Mouse (Mus musculus) c-Kit-positive CD71-positive TER-119-negative erythroid progenitor cells, embryonic 14.5 days (primary cell): Measurements from ENCODE around the gene Vasn.

Experiments used
- DNase-seq: peaks from one replicate; pipeline ENCODE4 v3.0.0-alpha.2; 2013; ENCODE audit warnings: low read depth

The Vasn gene

DNA sequence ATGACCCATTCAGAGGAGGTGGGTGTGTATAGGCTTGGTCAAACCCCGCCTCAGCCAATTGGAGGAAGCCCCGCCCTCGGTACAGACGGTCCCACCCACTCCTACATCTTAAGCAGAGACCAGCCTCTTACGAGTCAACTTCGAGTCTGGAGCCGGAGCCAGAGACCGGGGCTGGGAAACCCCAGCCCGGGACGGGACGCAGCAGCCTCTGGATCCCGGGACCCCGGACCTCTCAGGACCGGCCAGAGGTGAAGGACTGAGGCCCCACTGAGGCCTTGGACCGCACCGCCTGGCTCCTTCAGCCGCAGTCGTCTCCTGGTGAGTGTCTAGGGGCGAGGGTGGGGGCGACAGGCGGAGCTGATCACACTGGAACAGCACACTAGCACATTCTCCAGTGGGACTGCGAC is at the start of gene Vasn, which contains the start of gene Dnaja3:
Gene Vasn (plus strand): TSS at position 111 of the 407 bp plus-strand sequence.
Gene Dnaja3 (plus strand): TSS at position 159 of the 407 bp plus-strand sequence.
- DNase-seq = peak; percentile 86

DNA sequence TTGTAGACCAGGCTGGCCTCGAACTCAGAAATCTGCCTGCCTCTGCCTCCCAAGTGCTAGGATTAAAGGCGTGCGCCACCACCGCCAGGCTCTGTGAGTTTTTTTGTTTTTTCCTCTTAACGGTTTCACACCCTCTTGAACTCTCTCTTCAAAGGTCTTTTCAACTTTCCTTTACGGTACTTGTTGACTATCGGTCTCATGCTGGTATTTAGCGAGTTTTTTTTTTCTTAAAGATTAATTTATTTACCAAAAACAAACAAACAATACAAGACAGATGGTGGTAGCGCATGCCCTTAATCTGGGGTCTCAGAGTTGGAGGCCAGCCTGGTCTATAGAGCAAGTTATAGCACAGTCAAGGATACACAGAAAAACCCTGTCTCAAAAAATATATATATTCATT is 49.5 kb upstream of the Vasn start:
- no peak for DNase-seq

DNA sequence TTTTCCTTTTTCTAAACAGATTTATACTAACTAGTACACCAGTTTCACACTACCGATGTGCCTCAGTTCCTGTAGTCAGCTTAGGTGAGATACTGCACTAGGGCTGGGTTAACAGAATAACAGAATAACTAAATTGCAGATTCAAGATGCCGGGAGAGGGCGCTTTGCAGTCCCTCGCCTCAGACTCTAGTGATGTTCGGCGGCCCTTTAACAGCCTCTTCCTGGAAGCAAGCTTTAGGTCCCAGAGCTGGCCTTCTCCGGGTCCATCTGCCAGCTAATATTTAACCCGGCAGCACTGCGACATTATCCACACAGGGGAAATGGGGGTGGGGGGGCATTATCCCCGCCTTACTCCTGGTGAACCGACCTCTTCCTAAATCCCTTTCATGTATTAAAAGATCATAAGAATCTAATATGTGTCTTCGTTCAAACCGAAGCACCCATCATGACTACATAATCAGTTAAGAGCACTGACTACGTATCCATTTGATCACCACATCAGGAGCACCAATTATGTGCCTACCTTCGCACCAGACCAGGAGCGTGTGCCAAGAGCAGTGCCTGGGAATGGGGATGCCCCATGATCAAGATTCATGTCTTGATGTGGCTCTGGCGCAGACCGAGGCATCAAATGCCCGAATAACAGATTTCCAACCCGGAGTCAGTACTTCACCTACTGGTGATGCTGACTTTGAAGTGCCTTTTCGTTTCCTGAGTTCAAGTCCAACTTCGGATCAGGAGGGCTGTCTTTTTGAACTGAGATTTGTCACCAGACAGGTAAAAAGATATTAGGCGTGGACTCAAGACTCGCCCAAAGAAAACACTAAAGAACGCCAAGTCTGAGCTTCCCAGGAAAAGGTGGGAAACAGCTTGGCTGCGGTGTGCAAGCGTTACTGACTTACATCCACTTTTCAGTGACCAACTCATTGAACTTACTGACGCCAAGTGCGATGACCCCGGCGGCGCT is 46.5 kb upstream of the Vasn start:
- no peak for DNase-seq

DNA sequence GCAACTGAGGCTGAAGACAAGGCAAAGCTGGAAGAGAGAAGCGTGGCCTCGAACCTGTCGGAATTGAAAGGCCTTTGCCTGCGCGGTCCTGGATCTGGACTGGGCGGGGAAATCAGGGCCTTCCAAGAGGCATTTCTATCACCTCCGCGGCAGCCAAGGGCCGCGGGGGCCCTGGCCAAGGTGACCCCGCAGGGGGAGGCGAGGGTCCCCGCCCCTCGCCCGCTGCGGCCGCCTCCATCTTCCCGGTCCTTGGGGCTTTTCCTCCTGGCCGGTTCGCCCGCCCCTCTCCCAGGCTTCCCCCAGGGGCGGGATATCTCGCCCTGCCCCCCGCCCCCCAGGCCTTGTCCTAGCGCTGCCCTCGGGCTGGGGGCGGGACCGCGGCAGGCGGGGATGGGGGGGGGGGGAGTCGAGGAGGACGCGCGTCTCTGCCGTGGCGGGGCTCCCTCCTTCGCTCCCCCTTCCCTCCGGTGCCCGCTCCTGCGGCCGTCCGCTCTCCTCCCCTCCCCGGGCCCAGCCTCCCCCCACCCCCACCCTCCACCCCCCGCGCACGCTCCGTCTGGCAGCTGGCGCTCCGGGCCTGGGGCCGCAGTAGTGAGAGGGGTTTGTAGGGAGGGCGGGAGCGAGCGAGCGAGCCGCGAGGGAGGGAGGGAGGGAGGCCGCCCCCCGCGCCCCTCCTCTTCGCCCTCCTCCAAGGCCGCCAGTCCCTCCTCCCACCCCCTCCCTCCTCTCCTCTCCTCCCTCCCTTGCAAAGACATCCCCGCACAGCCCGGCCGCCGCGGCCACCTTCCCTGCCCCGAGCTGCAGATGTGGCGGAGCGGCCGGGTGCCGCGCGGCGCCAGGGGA is 45.5 kb upstream of the Vasn start, which contains the start of gene Glis2:
Gene Glis2 (plus strand): TSS at position 743 of the 843 bp plus-strand sequence.
- DNase-seq = no peak

DNA sequence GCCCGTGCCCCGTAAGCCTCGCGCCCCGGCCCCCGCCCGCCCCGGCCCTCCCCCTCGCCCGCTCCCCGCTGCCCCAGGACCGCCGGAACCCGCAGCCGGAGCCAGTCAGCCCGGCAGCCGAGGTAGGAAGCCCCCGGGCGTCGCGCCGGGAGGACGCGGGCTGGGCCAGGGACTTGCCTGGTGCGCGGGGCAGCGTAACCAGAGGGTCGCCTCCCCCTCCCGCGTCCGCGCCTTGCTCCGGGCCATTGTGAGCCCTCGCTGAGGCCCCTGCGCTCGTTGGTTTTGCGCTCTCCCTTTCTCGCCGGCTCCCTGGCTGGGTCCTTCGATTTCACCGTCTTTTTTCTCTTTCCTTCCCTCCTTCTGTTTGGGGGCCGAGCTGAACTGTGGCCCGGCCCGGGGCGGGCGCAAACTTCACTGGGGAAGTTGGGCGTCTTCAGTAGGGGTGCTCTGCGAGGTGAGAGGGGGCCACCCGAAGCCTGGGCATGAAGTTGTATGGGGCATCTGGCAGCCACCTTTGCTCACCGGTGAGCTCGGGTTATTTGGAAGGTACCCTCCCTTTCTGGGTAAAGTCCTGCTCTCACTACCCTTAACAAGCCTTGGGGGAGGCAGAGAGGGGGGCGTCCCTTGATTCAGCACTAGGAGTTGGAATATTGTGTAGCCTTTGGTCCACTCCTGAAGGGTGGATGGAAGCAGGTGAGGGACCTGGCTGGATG is 44.8 kb upstream of the Vasn start:
- no peak for DNase-seq

DNA sequence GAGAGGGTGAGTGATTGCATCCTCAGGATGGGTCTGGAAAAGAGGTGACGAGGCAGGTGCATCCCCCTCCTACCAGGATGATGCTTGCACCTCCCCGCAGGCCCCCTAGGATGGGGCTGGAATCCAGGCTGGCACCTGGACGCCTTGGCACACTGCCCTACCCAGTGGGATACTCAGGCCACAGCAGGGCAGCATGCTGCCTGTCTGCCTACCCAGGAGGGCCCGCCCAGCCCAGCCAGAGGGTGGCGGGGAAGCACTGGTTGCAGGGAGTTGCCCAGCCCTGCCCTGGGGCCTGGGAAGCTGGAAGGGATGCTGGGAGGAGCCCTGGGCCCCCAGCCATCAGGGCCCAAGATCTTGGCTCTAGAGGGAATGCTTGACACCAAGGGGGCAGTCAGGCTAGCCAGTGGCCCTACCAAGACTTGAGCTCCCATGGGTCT is 44.2 kb upstream of the Vasn start:
- no peak for DNase-seq

DNA sequence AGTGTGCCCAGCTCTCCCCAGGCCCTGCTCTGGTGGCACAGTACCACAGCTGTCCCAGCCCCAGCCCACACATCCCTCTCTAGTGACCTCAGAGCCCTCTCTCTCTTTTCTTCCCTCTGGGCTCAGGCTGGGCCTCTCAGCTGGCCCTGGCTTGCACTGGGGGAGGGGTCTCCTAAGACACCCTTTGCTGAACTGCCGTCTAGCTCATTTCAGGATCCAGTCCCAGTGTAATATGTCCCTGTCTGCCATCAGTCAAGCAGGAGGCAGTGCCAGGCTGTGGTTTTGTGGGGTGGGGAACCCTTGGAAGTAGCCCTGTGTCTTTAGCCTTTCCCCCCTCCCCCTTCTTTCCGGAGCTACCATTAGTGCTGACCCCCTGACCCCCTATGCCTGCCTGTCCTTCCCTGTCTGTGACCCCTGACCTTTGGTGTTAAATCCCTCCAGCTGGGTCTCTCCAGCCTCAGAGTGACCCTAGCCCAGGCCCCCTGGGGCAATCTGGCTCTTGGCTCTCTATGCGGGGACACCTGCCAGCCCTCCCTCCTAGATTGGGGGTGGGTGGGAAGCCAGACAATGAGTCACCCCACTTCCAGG is 43.5 kb upstream of the Vasn start:
- no peak for DNase-seq

DNA sequence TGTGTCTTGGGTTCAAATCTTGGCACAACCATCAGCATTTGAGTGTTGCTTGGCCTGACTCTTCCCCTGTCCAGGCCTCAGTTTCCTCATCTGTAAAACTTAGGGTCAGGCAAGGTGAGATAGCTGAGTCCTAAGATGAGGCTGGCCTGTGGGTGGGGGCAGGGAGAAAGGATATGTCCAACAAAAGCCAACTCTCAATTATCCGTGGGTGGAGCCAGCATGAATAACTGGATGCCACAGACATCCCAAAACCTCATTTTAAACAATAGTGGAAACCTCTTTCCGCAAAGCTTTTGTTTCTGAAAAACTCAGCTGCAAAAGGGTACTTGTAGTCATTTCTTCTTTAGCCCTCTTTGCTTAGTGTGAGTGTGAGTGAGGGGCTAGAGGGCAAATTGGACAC is 42.9 kb upstream of the Vasn start:
- DNase-seq = no peak

DNA sequence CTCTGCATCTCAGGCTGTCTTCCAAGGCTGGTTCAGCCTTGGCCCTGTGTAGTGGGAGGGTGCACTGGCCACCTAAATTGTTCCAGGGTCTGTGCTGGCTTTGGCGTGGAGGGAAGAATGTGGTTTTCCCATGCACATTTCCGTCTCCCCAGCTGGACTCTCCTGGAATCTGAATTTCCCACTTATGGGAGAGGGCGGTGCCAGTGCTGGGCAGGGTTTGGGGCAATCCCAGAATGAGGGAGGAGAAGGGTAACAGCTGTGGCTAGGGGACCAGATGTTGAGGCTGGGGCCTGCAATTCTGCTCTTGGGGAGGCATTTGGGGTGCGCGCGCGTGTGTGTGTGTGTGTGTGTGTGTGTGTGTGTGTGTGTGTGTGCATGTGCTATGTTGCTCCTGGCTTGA is 42.4 kb upstream of the Vasn start:
- no peak for DNase-seq

DNA sequence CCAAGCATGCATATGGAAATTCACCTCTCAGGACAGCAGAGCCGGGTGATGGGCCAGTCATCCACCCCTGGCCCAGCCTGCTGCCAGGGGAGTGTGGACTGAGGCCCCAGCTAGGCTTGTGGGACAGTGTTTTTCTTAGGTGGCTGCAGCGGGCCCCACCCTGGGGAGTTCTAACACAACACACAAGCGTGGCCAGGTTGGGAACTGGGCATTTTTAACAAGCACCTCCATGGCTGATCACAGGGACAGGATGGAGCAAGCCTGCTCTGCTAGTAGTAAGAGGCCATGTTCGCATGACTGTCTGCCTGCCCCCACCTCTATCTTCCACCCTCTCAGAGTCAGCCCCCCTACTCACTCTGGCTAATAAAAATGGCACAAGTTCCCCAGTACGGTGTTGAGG is 41.7 kb upstream of the Vasn start:
- no peak for DNase-seq

DNA sequence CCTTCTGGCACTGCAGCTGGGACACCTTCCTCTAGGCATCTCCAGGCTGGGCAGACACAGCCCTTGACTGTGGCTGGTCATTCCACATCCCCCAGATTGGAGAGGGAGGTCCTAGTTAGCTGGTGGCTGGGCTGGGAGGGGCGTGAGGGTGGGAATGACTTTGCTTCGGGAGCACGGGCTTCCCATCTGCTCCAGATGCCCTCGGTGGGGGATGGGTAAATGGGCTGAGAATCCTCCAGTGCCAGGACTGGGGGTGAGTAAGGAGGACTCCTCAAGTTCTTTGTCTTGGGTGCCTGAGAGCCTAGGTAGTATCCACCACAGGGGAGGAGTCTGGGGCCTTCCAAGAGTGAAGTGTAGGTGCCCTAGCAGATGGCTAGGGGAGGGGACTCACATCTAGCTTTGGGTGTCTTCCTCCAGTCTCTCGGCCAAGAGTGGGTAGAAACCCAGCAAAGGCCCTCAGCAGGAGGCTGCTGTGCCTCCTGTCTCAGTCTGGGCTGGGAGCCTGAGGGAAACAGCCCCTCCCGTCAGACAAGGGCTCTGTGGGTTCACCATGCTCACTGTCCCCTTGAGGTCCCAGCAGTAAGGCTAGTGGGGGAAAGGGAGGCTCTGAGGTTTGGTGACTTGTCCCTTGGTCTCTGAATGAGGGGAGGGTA is 40.7 kb upstream of the Vasn start:
- no peak for DNase-seq

DNA sequence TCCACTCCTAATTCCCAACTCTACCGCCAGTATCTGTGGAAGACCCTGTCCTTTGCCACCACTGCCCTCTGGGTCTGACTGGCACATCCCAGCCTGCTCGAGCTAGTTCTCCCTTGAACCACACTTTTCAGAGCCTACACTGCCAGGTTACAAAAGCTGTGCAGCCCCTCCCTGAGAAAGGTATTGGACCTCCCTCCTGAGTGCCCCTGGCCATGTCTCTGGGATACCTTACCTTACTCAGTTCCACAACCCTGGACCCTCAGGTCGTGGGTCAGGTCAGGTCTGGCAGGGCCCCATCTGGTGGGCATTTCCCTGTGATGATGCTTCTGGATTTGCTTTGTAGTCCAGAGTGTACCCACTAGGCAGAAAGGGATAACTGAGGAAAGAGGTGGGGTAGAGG is 40.1 kb upstream of the Vasn start:
- no peak for DNase-seq

DNA sequence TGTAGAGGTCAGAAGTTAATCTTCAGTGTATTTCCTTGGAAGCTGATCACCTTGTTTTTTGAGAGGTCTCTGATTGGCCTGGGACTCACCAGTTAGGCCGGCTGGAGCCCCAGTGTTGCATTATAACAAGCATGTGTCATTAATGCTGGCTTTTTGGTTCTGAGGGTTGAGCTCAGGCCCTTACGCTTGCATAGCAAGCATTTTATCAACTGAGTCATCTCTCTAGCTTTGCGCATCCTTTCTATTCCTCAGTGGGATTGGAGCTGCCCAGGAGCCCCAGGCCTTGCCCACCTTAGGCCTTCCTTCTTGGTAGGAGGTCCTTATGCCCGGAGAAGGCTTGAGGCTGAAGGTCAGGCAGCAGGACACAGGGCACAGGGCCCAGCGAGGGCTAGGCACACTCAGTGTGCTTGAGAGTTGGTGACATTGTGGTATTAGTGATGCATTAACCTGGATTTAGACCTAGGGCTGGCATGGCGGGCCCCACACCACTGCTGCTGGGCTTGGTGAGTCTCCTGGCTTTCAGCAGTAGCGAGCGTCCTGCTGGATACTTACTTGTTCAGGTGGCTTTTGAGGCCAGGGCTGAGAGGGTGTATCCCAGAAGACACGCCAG is 38.9 kb upstream of the Vasn start:
- no peak for DNase-seq

DNA sequence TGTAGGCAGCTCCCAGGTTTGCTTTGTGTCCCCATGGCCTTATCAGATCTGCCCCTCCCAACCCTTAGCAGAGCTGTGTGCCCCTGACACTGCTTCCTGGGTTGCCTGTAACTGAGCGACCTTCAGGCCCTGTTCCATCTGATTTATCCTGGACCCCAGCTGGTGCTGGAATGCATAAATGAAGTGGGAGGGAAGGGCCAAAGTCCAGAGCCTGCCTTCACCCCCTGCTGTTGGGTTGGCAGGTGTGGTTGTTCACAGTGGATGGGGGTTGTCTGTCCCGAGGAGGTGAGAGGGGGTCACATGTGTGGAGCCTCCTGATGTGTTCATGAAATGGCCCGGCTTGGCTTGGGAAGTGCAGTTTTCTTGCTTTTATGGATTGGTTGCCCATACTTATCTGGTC is 37.6 kb upstream of the Vasn start:
- no peak for DNase-seq

DNA sequence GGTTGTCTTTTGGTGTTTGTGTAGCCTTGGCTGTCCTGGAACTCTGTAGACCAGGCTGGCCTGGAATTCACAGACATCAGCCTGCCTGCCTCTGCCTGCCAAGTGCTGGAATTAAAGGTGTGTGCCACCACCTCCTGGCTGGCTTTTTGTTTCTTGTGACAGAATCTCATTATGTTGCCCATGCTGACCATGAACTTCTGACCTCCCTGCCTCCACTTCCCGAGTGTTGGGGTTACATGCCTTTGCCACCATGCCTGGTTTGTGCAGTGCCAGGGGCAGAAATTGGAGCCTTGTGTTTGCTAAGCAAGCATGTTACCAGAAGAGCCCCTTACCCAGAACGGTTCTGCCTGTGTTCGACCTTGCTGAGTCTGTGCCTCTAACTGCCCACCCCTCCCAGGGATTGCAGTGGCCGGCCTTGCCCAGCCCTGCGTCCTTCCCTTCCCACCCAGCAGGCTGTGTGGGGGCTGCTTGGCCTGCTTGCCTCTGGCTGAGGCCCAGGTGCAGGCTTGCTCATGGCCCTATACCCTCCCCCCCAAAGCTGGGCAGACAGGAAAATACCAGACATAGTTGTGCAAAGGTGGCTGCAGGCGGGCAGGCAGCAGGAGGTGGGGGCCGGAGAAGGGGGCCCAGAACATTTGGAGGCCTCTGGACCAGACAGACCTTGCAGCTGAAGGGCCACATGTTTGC is 36.8 kb upstream of the Vasn start:
- no peak for DNase-seq

DNA sequence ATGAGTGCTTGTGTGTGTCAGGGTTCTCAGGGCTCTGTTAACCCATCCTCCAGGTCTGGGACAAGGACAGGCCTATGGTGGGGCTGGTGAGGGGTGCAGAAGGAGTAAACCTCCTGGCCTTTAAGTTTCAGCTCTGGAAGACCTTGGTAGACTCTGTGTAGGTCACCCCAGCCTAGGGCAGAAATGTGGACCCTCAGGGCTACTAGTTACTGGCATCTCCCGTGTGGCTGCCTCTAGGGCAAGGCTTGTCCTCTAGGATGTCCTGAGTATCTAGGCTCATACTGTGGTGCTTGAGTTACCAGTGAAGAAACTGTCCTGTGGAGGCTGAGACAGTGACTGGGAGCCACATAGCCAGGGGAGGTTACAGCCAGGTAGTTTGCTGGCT is 36.3 kb upstream of the Vasn start:
- DNase-seq = no peak

DNA sequence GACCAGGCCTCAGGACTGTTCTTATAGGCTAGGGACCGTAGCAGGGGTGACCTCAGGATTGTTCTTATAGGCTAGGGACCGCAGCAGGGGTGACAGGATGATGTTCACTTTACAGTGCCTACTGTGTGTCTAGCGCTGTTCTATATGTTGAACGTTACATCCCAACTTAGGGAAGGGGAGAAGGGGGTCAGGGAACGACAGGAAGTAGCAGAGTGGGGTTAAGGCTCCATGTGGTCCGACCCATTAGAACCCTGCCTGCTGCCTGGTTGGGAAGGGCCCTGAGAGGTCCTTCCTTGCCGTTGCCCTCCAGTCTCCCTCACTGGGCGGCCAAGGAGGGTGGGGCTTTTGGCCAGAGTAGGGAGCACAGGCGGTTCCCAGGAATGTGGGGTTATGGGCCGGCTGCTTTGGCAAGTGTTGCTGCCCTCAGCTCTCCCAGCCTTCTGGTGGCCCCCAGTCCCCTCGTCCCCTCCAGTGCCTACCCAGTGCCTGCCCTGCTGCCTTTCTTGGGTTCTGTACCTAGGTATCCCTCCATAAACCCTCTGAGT is 35.4 kb upstream of the Vasn start:
- no peak for DNase-seq

DNA sequence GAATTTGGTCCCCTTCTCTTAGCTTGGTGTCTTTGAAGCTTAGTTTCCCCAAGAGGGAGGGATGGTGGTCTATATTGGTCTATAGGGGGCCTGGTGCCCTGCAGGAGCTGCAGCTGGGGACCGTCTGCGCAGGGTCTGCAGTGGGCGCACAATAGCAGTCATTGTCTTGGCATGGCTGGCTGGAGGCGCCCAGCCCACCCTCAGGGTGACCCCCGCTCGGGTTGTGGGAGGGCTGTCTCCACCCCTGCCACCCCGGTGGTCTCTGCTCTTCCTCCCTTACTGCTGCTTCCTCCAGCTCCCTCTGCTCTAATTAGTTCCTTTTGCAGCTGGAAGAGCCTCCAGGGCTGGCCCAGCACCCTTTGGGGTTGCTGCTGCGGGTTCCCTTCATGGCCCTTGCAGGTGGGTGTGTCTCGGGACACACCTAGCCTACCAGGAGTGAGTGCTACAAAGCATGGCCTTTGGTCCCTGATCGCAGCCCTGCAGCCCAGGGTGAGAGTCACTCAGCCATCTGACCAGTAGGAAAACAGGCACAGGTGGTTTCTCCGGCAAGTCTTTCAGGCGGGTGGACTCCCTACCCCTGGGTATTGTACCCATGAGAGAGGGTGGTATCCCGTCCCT is 34.1 kb upstream of the Vasn start:
- no peak for DNase-seq

DNA sequence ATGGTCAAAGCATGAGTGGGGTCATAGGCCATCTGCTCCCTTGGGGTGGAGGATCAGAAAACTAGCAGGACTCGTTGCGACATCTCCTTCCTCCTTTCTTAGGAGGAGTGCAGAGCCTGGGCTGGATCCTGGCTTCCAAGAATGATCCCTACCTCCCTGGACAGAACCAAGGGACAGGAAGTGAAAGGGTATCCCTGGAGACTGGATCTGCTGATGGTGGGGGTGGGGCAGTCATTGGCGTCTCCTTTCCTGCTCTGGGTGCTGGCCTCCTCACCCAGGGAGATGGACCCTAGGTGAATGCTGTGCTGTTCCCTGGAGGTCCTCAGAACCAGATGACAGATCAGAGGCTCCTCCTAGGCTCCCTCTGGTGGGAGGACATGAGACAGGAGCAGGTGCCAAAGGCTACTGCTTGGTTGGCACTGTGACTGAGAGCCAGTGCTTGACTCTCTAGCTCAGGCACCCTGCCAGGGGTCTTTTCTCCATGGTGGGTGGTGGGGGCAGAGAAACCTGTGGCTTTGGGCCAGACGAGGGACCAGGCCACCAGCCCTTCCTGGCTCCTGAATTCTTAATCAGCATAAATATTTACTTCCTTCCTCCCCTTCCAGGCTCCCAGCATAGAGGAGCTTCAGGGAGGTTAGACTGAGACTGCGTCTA is 33.2 kb upstream of the Vasn start:
- no peak for DNase-seq
